Comparison of ENCODE assay signal across 14 mouse cellular contexts in the genomic region with DNA sequence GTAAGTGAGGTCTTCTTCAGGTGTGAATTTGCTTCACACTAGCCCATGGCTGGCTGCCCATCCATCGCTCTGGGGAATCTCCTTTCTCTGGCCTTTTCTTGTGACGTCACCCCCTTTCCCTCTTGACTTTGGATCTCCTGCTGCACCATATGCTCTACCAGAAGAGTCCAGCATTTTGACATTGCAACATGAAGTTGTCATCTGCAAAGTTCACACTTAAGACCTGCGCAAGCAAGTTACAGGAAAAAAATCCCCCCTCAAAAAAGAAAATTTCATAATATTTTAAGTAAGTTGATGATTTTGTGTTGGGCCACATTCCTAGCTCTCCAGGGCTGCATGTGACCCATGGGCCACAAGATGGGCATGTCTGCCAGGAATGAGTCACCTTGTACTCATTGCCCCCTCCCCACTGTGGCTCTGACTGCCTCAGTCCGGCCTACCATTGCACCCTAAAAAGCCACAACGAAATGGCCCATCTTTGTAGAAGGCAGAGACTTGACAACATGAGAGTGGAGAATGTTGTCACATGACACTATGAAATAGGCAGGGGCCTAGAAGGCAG. TPM values are rescaled to one million over a fixed set of nuclear protein-coding genes. Genes with fewer than 3 reads are reported as not detected.
DNase-seq lines count a peak whose midpoint lies in the region; TF ChIP-seq lines count a peak whose summit lies in the region.
"Had no signal": no experiment of that assay in that cellular context is flagged by ENCODE, and none has a peak within 500 bp of the region (broad histone marks: within the 10 kb centered on the region; RNA-seq: fewer than 3 reads in every experiment).

No protein-coding gene starts in this region.

- peak overlapping the region; percentile 43; the same call in 1 of the 2 replicates for H3K27ac ChIP-seq in layer of hippocampus, adult 2 months
- H3K27ac ChIP-seq: embryonic facial prominence, embryonic 15.5 days; forebrain, embryonic 15.5 days; heart, embryonic 13.5 days; hindbrain, embryonic 15.5 days had no signal

- no peak for TF ChIP-seq CTCF in layer of hippocampus, adult 2 months (conservative IDR thresholded peaks at IDR 0.05)

- DNase-seq in layer of hippocampus, adult 2 months (ENCODE audit: low spot score in 2 of 2), result no peak
- DNase-seq in layer of hippocampus, postnatal 14 days (ENCODE audit: low spot score in 2 of 2), result no peak
- peak; percentile 11 for DNase-seq in right cerebral cortex, postnatal 4 days
- no peak for DNase-seq in right cerebral cortex, postnatal 14 days
- DNase-seq in NIH3T3 (ENCODE audit: low read depth), result peak; percentile 14
- no peak for DNase-seq in embryo, embryonic 10 days (ENCODE audit: low spot score)
- no peak for DNase-seq in kidney, adult 11 months
- DNase-seq: B cell, adult 2 months; gastrocnemius, postnatal 10 days had no signal

- no peak overlapping the region for H3K4me3 ChIP-seq in layer of hippocampus, adult 2 months
- H3K4me3 ChIP-seq: embryonic facial prominence, embryonic 15.5 days; erythroblast, embryonic 14.5 days; forebrain, embryonic 15.5 days; heart, embryonic 13.5 days; hindbrain, embryonic 15.5 days had no signal

RNA-seq across cellular contexts. Expression of a gene that starts 54.1 kb away (rescaled TPM):
- 1 to 10 TPM; 5.3 to 6.7 TPM for total RNA-seq in layer of hippocampus, adult 2 months (2021)
- total RNA-seq in layer of hippocampus, postnatal 14 days (2021), result 1 to 10 TPM; 6.5 to 6.7 TPM

Comparison
In these comparisons a context has a peak if more than half of its experiments do, and no peak if none do; other contexts are left out.
1. DNase-seq: peak in right cerebral cortex, postnatal 4 days (single experiment) and NIH3T3 (single experiment); none in layer of hippocampus, adult 2 months (0 of 2), layer of hippocampus, postnatal 14 days (0 of 2), right cerebral cortex, postnatal 14 days (single experiment), embryo, embryonic 10 days (single experiment) and kidney, adult 11 months (single experiment).